Mouse (Mus musculus): ENCODE results near the gene Esam. TPM values are rescaled to one million over a fixed set of nuclear protein-coding genes. Genes with fewer than 3 reads are reported as not detected.
A peak's percentile ranks its signal among the peaks of the same experiment; 100 is the strongest.

Gene Esam
- polyA plus RNA-seq (2015; fragmentation: Nextera tagmentation; extraction: Ambion mirVana) = 58.2 and 58.6 TPM in 2 replicates

DNA sequence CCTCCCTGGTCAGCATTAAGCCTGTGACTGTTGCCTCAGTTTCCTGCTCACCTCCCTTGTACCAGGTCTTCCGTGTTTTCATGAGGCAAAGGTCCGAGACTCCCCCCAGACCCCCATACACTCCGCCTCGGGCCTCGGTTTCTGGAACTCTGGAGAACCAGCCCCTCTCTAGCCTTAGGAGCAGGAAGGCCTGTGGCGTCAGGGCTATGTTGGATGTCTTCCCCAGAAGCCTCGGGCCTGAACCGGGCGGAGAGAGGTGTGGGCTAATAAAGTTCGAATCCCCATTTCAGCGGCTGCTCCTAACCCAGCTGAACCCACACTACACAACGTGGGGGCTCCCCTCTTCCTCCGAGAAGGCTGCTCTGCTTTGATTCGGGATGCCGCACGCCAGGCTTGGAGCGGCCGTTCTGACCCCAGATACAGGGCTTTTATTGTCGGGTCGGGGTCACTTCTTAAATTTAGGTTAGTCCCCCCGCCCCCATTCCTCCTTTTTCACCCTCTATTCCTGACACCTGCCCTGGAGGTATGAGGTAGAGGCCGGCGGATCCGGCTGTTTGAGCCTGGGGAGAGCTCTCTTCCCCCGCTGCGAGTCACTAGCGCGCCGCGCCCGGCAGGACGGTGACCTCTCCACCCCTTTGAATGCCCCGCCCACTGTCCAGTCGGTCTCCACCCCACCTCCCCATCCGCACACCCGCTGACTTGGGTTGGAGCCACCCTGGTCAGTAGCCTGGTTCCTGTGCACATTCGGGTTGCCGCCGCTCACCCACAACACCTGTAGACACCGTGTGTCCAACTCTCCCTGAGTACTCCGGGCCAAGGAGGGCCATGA lies at the start of gene Esam:
Gene Esam (plus strand): TSS at position 683 of the 829 bp plus-strand sequence.
- peak; percentile 28; the same call in 1 of the 2 replicates for ATAC-seq (ENCODE audit: insufficient read depth, low FRiP score)
- H3K4me2 ChIP-seq (ENCODE audit: low read depth, low read length) = peak within 1 kb of the TSS; percentile 48
- H3K27me3 ChIP-seq (ENCODE audit: control insufficient read depth, insufficient read depth, low read length) = peaks cover 11% of the 10 kb centered on the region; the same call in 1 of the 2 replicates
- peak within 1 kb of the TSS; percentile 45 for H3K4me3 ChIP-seq (replicated peaks; ENCODE audit: low read length)
- WGBS = 14% methylated on average over 41 of the region's 41 CpGs
- H3K4me1 ChIP-seq (ENCODE audit: control insufficient read depth, insufficient read depth, low read length) = peaks cover 29% of the 10 kb centered on the region
- H3K9me3 ChIP-seq (replicated peaks; ENCODE audit: control insufficient read depth, low read length) = no peaks in the 10 kb centered on the region
- peak within 1 kb of the TSS; percentile 54; the same call in 1 of the 2 replicates for H3K9ac ChIP-seq (ENCODE audit: low read length)
- H3K36me3 ChIP-seq (ENCODE audit: control insufficient read depth, insufficient read depth, low read length) = peaks cover 5% of the 10 kb centered on the region; the same call in 1 of the 2 replicates
- H3K27ac ChIP-seq (ENCODE audit: low read length) = peak within 1 kb of the TSS; percentile 66

- 66% methylated on average over 5 of the region's 5 CpGs for WGBS
- Histone ChIP-seq H3K4me1 (ENCODE audit: control insufficient read depth, insufficient read depth, low read length) (0 out of 2 replicates have a peak, but pooled peaks cover 5% of the 10 kb centered on the region), H3K9me3 (replicated peaks; ENCODE audit: control insufficient read depth, low read length) (no peaks in the 10 kb centered on the region), H3K9ac (ENCODE audit: low read length) (no peak overlapping the region), H3K4me2 (ENCODE audit: low read depth, low read length) (no peak overlapping the region), H3K4me3 (replicated peaks; ENCODE audit: low read length) (no peak overlapping the region), H3K36me3 (ENCODE audit: control insufficient read depth, insufficient read depth, low read length) (no peaks in the 10 kb centered on the region), H3K27ac (ENCODE audit: low read length) (no peak overlapping the region), H3K27me3 (ENCODE audit: control insufficient read depth, insufficient read depth, low read length) (no peaks in the 10 kb centered on the region)
- no peak for ATAC-seq (ENCODE audit: insufficient read depth, low FRiP score)
Observed at GRCm38 (mm10) chr9:37485146-37485545, 42.7 kb upstream of the Esam start.

GRCm38 (mm10) chr9:37488041-37488440 lies 39.8 kb upstream of the Esam start:
- H3K27me3 ChIP-seq (ENCODE audit: control insufficient read depth, insufficient read depth, low read length) = no peaks in the 10 kb centered on the region
- H3K4me3 ChIP-seq (replicated peaks; ENCODE audit: low read length) = peak overlapping the region; percentile 83
- 47% methylated on average over 4 of the region's 4 CpGs for whole genome bisulfite sequencing
- peak overlapping the region; percentile 79 for H3K4me2 ChIP-seq (ENCODE audit: low read depth, low read length)
- H3K9me3 ChIP-seq (replicated peaks; ENCODE audit: control insufficient read depth, low read length) = no peaks in the 10 kb centered on the region
- H3K36me3 ChIP-seq (ENCODE audit: control insufficient read depth, insufficient read depth, low read length) = no peaks in the 10 kb centered on the region
- H3K9ac ChIP-seq (ENCODE audit: low read length) = peak overlapping the region; percentile 96; the same call in 1 of the 2 replicates
- peak overlapping the region; percentile 100 for H3K27ac ChIP-seq (ENCODE audit: low read length)
- peaks cover 9% of the 10 kb centered on the region for H3K4me1 ChIP-seq (ENCODE audit: control insufficient read depth, insufficient read depth, low read length)
- no peak for ATAC-seq (ENCODE audit: insufficient read depth, low FRiP score)

GRCm38 (mm10) chr9:37488611-37489396 lies 39.1 kb upstream of the Esam start, which contains the start of gene Msantd2:
Gene Msantd2 (plus strand): TSS chr9:37489319.
- peak; percentile 93 for ATAC-seq (ENCODE audit: insufficient read depth, low FRiP score)
- Histone ChIP-seq H3K9ac (ENCODE audit: low read length) (peak within 1 kb of the TSS; percentile 96), H3K4me1 (ENCODE audit: control insufficient read depth, insufficient read depth, low read length) (peaks cover 9% of the 10 kb centered on the region), H3K36me3 (ENCODE audit: control insufficient read depth, insufficient read depth, low read length) (no peaks in the 10 kb centered on the region), H3K4me2 (ENCODE audit: low read depth, low read length) (peak within 1 kb of the TSS; percentile 79), H3K27me3 (ENCODE audit: control insufficient read depth, insufficient read depth, low read length) (no peaks in the 10 kb centered on the region), H3K9me3 (replicated peaks; ENCODE audit: control insufficient read depth, low read length) (no peaks in the 10 kb centered on the region), H3K4me3 (replicated peaks; ENCODE audit: low read length) (peak within 1 kb of the TSS; percentile 83), H3K27ac (ENCODE audit: low read length) (peak within 1 kb of the TSS; percentile 100)
- WGBS = under 1% methylated on average over 44 of the region's 44 CpGs

- WGBS = under 1% methylated on average over 67 of the region's 75 CpGs
- peak overlapping the region; percentile 79 for H3K4me2 ChIP-seq (ENCODE audit: low read depth, low read length)
- H3K9ac ChIP-seq (ENCODE audit: low read length) = peak overlapping the region; percentile 96
- H3K27ac ChIP-seq (ENCODE audit: low read length) = peak overlapping the region; percentile 100
- ATAC-seq (ENCODE audit: insufficient read depth, low FRiP score) = peak; percentile 70
- no peaks in the 10 kb centered on the region for H3K27me3 ChIP-seq (ENCODE audit: control insufficient read depth, insufficient read depth, low read length)
- H3K4me1 ChIP-seq (ENCODE audit: control insufficient read depth, insufficient read depth, low read length) = peaks cover 9% of the 10 kb centered on the region
- H3K9me3 ChIP-seq (replicated peaks; ENCODE audit: control insufficient read depth, low read length) = no peaks in the 10 kb centered on the region
- H3K36me3 ChIP-seq (ENCODE audit: control insufficient read depth, insufficient read depth, low read length) = no peaks in the 10 kb centered on the region
- peak overlapping the region; percentile 83 for H3K4me3 ChIP-seq (replicated peaks; ENCODE audit: low read length)
Observed at GRCm38 (mm10) chr9:37489446-37490120, 38.3 kb upstream of the Esam start.

- H3K4me3 ChIP-seq (replicated peaks; ENCODE audit: low read length) = no peak overlapping the region
- no peak overlapping the region for H3K27ac ChIP-seq (ENCODE audit: low read length)
- WGBS = 49% methylated on average over 3 of the region's 3 CpGs
Observed at GRCm38 (mm10) chr9:37495761-37496160, 32.1 kb upstream of the Esam start.

GRCm38 (mm10) chr9:37496325-37496724 lies 31.6 kb upstream of the Esam start:
- Histone ChIP-seq H3K27ac (ENCODE audit: low read length) (no peak overlapping the region), H3K9me3 (replicated peaks; ENCODE audit: control insufficient read depth, low read length) (no peaks in the 10 kb centered on the region), H3K9ac (ENCODE audit: low read length) (no peak overlapping the region), H3K4me1 (ENCODE audit: control insufficient read depth, insufficient read depth, low read length) (0 out of 2 replicates have a peak, but pooled peaks cover 8% of the 10 kb centered on the region), H3K36me3 (ENCODE audit: control insufficient read depth, insufficient read depth, low read length) (no peaks in the 10 kb centered on the region), H3K27me3 (ENCODE audit: control insufficient read depth, insufficient read depth, low read length) (no peaks in the 10 kb centered on the region), H3K4me3 (replicated peaks; ENCODE audit: low read length) (no peak overlapping the region), H3K4me2 (ENCODE audit: low read depth, low read length) (no peak overlapping the region)
- no peak for ATAC-seq (ENCODE audit: insufficient read depth, low FRiP score)

More at GRCm38 (mm10) chr9:37495761-37496160, 32.1 kb upstream of the Esam start:
- no peak overlapping the region for H3K9ac ChIP-seq (ENCODE audit: low read length)
- no peak for ATAC-seq (ENCODE audit: insufficient read depth, low FRiP score)
- no peaks in the 10 kb centered on the region for H3K9me3 ChIP-seq (replicated peaks; ENCODE audit: control insufficient read depth, low read length)
- H3K4me2 ChIP-seq (ENCODE audit: low read depth, low read length) = no peak overlapping the region
- H3K36me3 ChIP-seq (ENCODE audit: control insufficient read depth, insufficient read depth, low read length) = no peaks in the 10 kb centered on the region
- H3K27me3 ChIP-seq (ENCODE audit: control insufficient read depth, insufficient read depth, low read length) = no peaks in the 10 kb centered on the region
- peaks cover 8% of the 10 kb centered on the region; the same call in 1 of the 2 replicates for H3K4me1 ChIP-seq (ENCODE audit: control insufficient read depth, insufficient read depth, low read length)

DNA sequence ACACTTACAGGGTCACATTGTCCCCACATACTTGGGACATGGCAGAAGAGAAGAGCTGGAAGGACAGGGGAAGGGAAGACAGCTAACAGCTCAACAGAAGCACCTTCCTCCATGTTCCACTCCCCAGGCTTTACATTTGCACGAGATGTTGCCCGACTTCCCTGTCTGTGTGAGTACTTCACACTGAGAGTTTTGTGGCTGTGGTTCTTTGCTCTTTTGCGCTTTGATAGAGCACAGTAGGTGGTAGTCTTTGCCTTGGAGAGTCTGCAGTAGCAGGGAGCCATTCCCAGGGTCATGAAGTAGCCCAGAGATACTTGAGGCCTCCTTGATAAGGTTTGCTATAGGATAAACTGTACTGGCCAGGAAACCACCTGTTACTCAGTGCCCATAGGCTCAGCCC lies 27.7 kb upstream of the Esam start:
- Histone ChIP-seq H3K27me3 (ENCODE audit: control insufficient read depth, insufficient read depth, low read length) (no peaks in the 10 kb centered on the region), H3K4me1 (ENCODE audit: control insufficient read depth, insufficient read depth, low read length) (0 out of 2 replicates have a peak, but pooled peaks cover 8% of the 10 kb centered on the region), H3K9me3 (replicated peaks; ENCODE audit: control insufficient read depth, low read length) (no peaks in the 10 kb centered on the region), H3K4me3 (replicated peaks; ENCODE audit: low read length) (no peak overlapping the region), H3K4me2 (ENCODE audit: low read depth, low read length) (no peak overlapping the region), H3K36me3 (ENCODE audit: control insufficient read depth, insufficient read depth, low read length) (no peaks in the 10 kb centered on the region), H3K9ac (ENCODE audit: low read length) (no peak overlapping the region), H3K27ac (ENCODE audit: low read length) (no peak overlapping the region)
- ATAC-seq (ENCODE audit: insufficient read depth, low FRiP score) = no peak
- WGBS = 79% methylated on average over 3 of the region's 3 CpGs

Data from stomach, embryonic 16.5 days (tissue).